Mouse (Mus musculus): ENCODE results near the gene Mllt6. TPM values are rescaled to one million over a fixed set of nuclear protein-coding genes. Genes with fewer than 3 reads are reported as not detected.
A peak's percentile ranks its signal among the peaks of the same experiment; 100 is the strongest.
"Not testable (repeated sequence)": the region's sequence is repeated elsewhere in the genome, so short reads cannot be mapped to it uniquely, and the experiment has no call there.

Gene Mllt6
- polyA plus RNA-seq, 1 experiment from 2014 or later: 2.3 TPM

- not testable (repeated sequence) for H3K9me3 ChIP-seq (replicated peaks); ATAC-seq (replicated peaks; ENCODE audit: insufficient number of reproducible peaks, insufficient read depth, low FRiP score, low read depth); H3K4me2 ChIP-seq; H3K4me3 ChIP-seq; H3K4me1 ChIP-seq (replicated peaks); H3K27me3 ChIP-seq; H3K9ac ChIP-seq; H3K27ac ChIP-seq; H3K36me3 ChIP-seq
- WGBS: 84% methylated on average over 3 of the region's 4 CpGs
Measured at GRCm38 (mm10) chr11:97648541-97648940, 14.7 kb upstream of the Mllt6 start.

- Histone ChIP-seq H3K9me3 (replicated peaks) (no peaks in the 10 kb centered on the region), H3K27me3 (no peaks in the 10 kb centered on the region), H3K4me1 (replicated peaks) (no peaks in the 10 kb centered on the region), H3K36me3 (no peaks in the 10 kb centered on the region), H3K4me3 (no peak overlapping the region), H3K27ac (no peak overlapping the region), H3K9ac (no peak overlapping the region), H3K4me2 (no peak overlapping the region)
- WGBS: 59% methylated on average over 5 of the region's 5 CpGs
- no peak for ATAC-seq (replicated peaks; ENCODE audit: insufficient number of reproducible peaks, insufficient read depth, low FRiP score, low read depth)
Measured at GRCm38 (mm10) chr11:97650341-97650740, 12.9 kb upstream of the Mllt6 start.

GRCm38 (mm10) chr11:97653376-97653775, 9.8 kb upstream of the Mllt6 start:
- WGBS: 90% methylated on average over 11 of the region's 11 CpGs
- not testable (repeated sequence) for H3K36me3 ChIP-seq; ATAC-seq (replicated peaks; ENCODE audit: insufficient number of reproducible peaks, insufficient read depth, low FRiP score, low read depth); H3K4me3 ChIP-seq; H3K27ac ChIP-seq; H3K9ac ChIP-seq; H3K4me2 ChIP-seq; H3K9me3 ChIP-seq (replicated peaks); H3K27me3 ChIP-seq
- H3K4me1 ChIP-seq (replicated peaks): peaks cover 13% of the 10 kb centered on the region

- H3K27ac ChIP-seq: no peak overlapping the region
- H3K4me3 ChIP-seq: no peak overlapping the region
- H3K9ac ChIP-seq: no peak overlapping the region
- H3K27me3 ChIP-seq: no peaks in the 10 kb centered on the region
- H3K4me2 ChIP-seq: no peak overlapping the region
- H3K4me1 ChIP-seq (replicated peaks): peaks cover 21% of the 10 kb centered on the region
- 90% methylated on average over 2 of the region's 2 CpGs for WGBS
- no peak for ATAC-seq (replicated peaks; ENCODE audit: insufficient number of reproducible peaks, insufficient read depth, low FRiP score, low read depth)
- no peaks in the 10 kb centered on the region for H3K36me3 ChIP-seq
- H3K9me3 ChIP-seq (replicated peaks): no peaks in the 10 kb centered on the region
Measured at GRCm38 (mm10) chr11:97654210-97654609, 9.0 kb upstream of the Mllt6 start.

GRCm38 (mm10) chr11:97656269-97656971, 6.8 kb upstream of the Mllt6 start:
- ATAC-seq (replicated peaks; ENCODE audit: insufficient number of reproducible peaks, insufficient read depth, low FRiP score, low read depth): no peak
- H3K27me3 ChIP-seq: no peaks in the 10 kb centered on the region
- no peak overlapping the region for H3K4me2 ChIP-seq
- H3K4me1 ChIP-seq (replicated peaks): peaks cover 37% of the 10 kb centered on the region
- no peak overlapping the region for H3K27ac ChIP-seq
- no peaks in the 10 kb centered on the region for H3K36me3 ChIP-seq
- no peak overlapping the region for H3K9ac ChIP-seq
- H3K9me3 ChIP-seq (replicated peaks): no peaks in the 10 kb centered on the region
- 75% methylated on average over 14 of the region's 14 CpGs for WGBS
- H3K4me3 ChIP-seq: no peak overlapping the region

GRCm38 (mm10) chr11:97657184-97657945, 5.8 kb upstream of the Mllt6 start:
- H3K36me3 ChIP-seq: no peaks in the 10 kb centered on the region
- no peak overlapping the region for H3K27ac ChIP-seq
- ATAC-seq (replicated peaks; ENCODE audit: insufficient number of reproducible peaks, insufficient read depth, low FRiP score, low read depth): no peak
- no peaks in the 10 kb centered on the region for H3K9me3 ChIP-seq (replicated peaks)
- 24% methylated on average over 5 of the region's 6 CpGs for WGBS
- H3K9ac ChIP-seq: no peak overlapping the region
- H3K27me3 ChIP-seq: no peaks in the 10 kb centered on the region
- H3K4me2 ChIP-seq: no peak overlapping the region
- H3K4me1 ChIP-seq (replicated peaks): peaks cover 47% of the 10 kb centered on the region
- H3K4me3 ChIP-seq: no peak overlapping the region

GRCm38 (mm10) chr11:97657967-97658366, 5.2 kb upstream of the Mllt6 start:
- not testable (repeated sequence) for H3K4me2 ChIP-seq; H3K36me3 ChIP-seq; H3K4me3 ChIP-seq; H3K9me3 ChIP-seq (replicated peaks); H3K27me3 ChIP-seq; ATAC-seq (replicated peaks; ENCODE audit: insufficient number of reproducible peaks, insufficient read depth, low FRiP score, low read depth); H3K9ac ChIP-seq; H3K27ac ChIP-seq
- WGBS: 88% methylated on average over 6 of the region's 6 CpGs
- H3K4me1 ChIP-seq (replicated peaks): peaks cover 52% of the 10 kb centered on the region

GRCm38 (mm10) chr11:97658751-97659266, 4.4 kb upstream of the Mllt6 start:
- H3K4me2 ChIP-seq: peak overlapping the region; percentile 73
- 34% methylated on average over 11 of the region's 11 CpGs for WGBS
- H3K27me3 ChIP-seq: no peaks in the 10 kb centered on the region
- peak overlapping the region; percentile 82 for H3K4me3 ChIP-seq
- H3K9ac ChIP-seq: 0 out of 2 replicates have a peak overlapping the region, but pooled peaks have one; percentile 93
- H3K36me3 ChIP-seq: no peaks in the 10 kb centered on the region
- H3K27ac ChIP-seq: peak overlapping the region; percentile 89
- H3K9me3 ChIP-seq (replicated peaks): no peaks in the 10 kb centered on the region
- H3K4me1 ChIP-seq (replicated peaks): peaks cover 52% of the 10 kb centered on the region
- no peak for ATAC-seq (replicated peaks; ENCODE audit: insufficient number of reproducible peaks, insufficient read depth, low FRiP score, low read depth)

- Histone ChIP-seq H3K27ac (peak overlapping the region; percentile 89), H3K36me3 (no peaks in the 10 kb centered on the region), H3K4me2 (peak overlapping the region; percentile 73), H3K27me3 (no peaks in the 10 kb centered on the region), H3K9ac (peak overlapping the region; percentile 93), H3K4me3 (peak overlapping the region; percentile 82), H3K4me1 (replicated peaks) (peaks cover 56% of the 10 kb centered on the region), H3K9me3 (replicated peaks) (no peaks in the 10 kb centered on the region)
- no peak for ATAC-seq (replicated peaks; ENCODE audit: insufficient number of reproducible peaks, insufficient read depth, low FRiP score, low read depth)
- WGBS: 9% methylated on average over 13 of the region's 13 CpGs
Measured at GRCm38 (mm10) chr11:97659267-97659989, 3.8 kb upstream of the Mllt6 start.

GRCm38 (mm10) chr11:97659990-97660714, 3.1 kb upstream of the Mllt6 start:
- Histone ChIP-seq H3K36me3 (no peaks in the 10 kb centered on the region), H3K9me3 (replicated peaks) (no peaks in the 10 kb centered on the region), H3K27me3 (no peaks in the 10 kb centered on the region), H3K4me1 (replicated peaks) (peaks cover 63% of the 10 kb centered on the region), H3K4me3 (peak overlapping the region; percentile 82), H3K9ac (peak overlapping the region; percentile 93), H3K27ac (peak overlapping the region; percentile 89), H3K4me2 (peak overlapping the region; percentile 73)
- under 1% methylated on average over 61 of the region's 78 CpGs for WGBS
- ATAC-seq (replicated peaks; ENCODE audit: insufficient number of reproducible peaks, insufficient read depth, low FRiP score, low read depth): peak; percentile 84

All from heart, embryonic 15.5 days (tissue).